Mouse (Mus musculus): Measurements from ENCODE around the gene Fbln5.

Gene Fbln5

DNA sequence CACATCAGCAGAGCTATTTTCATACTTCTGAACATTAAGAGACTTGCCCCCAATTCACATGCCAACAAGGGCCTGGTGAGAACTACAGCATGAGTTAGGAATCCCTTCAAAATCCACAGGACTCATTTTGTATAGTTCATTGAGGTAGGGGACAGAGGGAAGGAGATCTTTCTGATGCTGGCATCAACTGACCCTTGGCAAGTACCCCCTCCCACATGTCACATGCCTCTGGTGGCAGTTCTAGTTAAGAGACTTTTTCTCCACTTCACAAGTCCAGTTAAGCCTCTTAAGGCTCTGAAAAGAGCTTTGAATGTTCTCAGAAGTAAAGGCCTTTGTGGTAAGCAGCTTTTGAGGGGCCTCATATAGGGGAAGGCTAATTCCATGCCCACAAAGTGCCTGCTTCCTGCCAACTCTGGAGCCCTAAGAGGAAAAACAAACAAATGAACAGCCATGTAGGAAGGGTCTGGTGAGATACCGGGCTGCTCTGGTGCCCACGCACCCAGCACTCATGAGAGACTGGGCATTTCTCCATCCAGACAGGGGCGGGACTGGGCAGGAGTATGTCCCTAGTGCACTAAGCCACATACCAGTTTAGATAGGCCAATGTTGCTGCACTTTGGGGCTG, 52.5 kb downstream of the Fbln5 start:
- H3K4me3 ChIP-seq (replicated peaks; ENCODE audit: low read length), result no peak overlapping the region
- no peaks in the 10 kb centered on the region for H3K4me1 ChIP-seq (replicated peaks; ENCODE audit: low read depth, low read length)
- H3K27me3 ChIP-seq (ENCODE audit: insufficient read depth, low read length), result no peaks in the 10 kb centered on the region
- no peaks in the 10 kb centered on the region for H3K36me3 ChIP-seq (ENCODE audit: insufficient read depth, low read length)
- TF ChIP-seq CTCF (conservative IDR thresholded peaks at IDR 0.05; ENCODE audit: low read length) (no peak), NANOG (IDR thresholded peaks at IDR 0.05; ENCODE audit: borderline replicate concordance, low read length) (no peak), POU5F1 (IDR thresholded peaks at IDR 0.05; ENCODE audit: borderline replicate concordance, low read length) (no peak)
- H3K9me3 ChIP-seq (ENCODE audit: low read length), result no peaks in the 10 kb centered on the region; the same call in 1 of the 2 replicates

DNA sequence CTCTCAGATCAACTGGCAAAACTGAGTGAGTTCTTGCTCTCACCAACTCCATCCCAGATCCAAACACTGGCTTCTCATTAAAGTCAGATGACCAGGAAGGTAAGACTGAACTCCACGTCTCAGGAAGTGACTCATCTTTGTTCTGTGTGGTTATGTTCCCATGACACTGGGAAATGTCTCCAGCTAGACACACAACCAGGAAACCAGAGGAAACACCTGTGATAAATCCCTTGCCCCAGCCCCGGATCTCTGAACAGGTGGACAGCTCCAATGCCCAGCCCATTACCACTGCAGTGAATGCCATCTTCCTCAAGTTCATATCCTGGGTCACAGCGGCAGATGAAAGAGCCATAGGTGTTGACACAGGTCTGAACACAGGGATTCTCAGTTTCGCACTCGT, 54.0 kb downstream of the Fbln5 start:
- H3K4me3 ChIP-seq (replicated peaks; ENCODE audit: low read length), result no peak overlapping the region
- no peaks in the 10 kb centered on the region for H3K27me3 ChIP-seq (ENCODE audit: insufficient read depth, low read length)
- H3K36me3 ChIP-seq (ENCODE audit: insufficient read depth, low read length), result no peaks in the 10 kb centered on the region
- TF ChIP-seq CTCF (conservative IDR thresholded peaks at IDR 0.05; ENCODE audit: low read length) (no peak), POU5F1 (IDR thresholded peaks at IDR 0.05; ENCODE audit: borderline replicate concordance, low read length) (no peak), NANOG (IDR thresholded peaks at IDR 0.05; ENCODE audit: borderline replicate concordance, low read length) (no peak)
- no peaks in the 10 kb centered on the region; the same call in 1 of the 2 replicates for H3K9me3 ChIP-seq (ENCODE audit: low read length)
- no peaks in the 10 kb centered on the region for H3K4me1 ChIP-seq (replicated peaks; ENCODE audit: low read depth, low read length)

GRCm38 (mm10) chr12:101763065-101763464, 55.8 kb downstream of the Fbln5 start:
- no peaks in the 10 kb centered on the region for H3K4me1 ChIP-seq (replicated peaks; ENCODE audit: low read depth, low read length)
- no peaks in the 10 kb centered on the region for H3K27me3 ChIP-seq (ENCODE audit: insufficient read depth, low read length)
- no peak overlapping the region for H3K4me3 ChIP-seq (replicated peaks; ENCODE audit: low read length)
- no peaks in the 10 kb centered on the region for H3K36me3 ChIP-seq (ENCODE audit: insufficient read depth, low read length)
- TF ChIP-seq CTCF (conservative IDR thresholded peaks at IDR 0.05; ENCODE audit: low read length) (no peak), POU5F1 (IDR thresholded peaks at IDR 0.05; ENCODE audit: borderline replicate concordance, low read length) (no peak)
- no peaks in the 10 kb centered on the region; the same call in 1 of the 2 replicates for H3K9me3 ChIP-seq (ENCODE audit: low read length)

DNA sequence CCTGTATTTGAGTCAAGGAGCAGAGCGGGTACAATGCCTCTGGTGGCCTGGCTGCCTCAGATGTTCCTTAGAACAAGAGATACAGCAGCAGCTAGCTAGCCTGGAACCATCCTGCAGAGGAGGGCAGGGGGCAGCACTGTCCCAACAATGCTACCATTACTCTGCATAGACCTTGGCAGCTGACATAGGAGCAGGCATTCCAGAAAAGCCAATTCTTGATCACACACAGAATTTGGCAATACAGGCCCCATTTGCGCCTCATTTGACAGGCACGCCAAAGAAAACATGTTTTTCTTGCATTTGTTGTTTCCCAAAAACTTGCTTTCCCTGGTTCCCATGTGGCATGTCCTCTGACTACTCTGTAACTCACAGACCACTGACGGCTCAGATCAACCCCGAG, 56.8 kb downstream of the Fbln5 start:
- H3K36me3 ChIP-seq (ENCODE audit: insufficient read depth, low read length), result no peaks in the 10 kb centered on the region

GRCm38 (mm10) chr12:101759440-101760045, 59.3 kb downstream of the Fbln5 start:
- H3K4me1 ChIP-seq (replicated peaks; ENCODE audit: low read depth, low read length), result no peaks in the 10 kb centered on the region
- TF ChIP-seq CTCF (conservative IDR thresholded peaks at IDR 0.05; ENCODE audit: low read length), result no peak
- no peak for TF ChIP-seq POU5F1 (IDR thresholded peaks at IDR 0.05; ENCODE audit: borderline replicate concordance, low read length)
- no peak for TF ChIP-seq NANOG (IDR thresholded peaks at IDR 0.05; ENCODE audit: borderline replicate concordance, low read length)
- no peaks in the 10 kb centered on the region for H3K36me3 ChIP-seq (ENCODE audit: insufficient read depth, low read length)
- no peaks in the 10 kb centered on the region; the same call in 1 of the 2 replicates for H3K9me3 ChIP-seq (ENCODE audit: low read length)
- no peaks in the 10 kb centered on the region for H3K27me3 ChIP-seq (ENCODE audit: insufficient read depth, low read length)
- H3K4me3 ChIP-seq (replicated peaks; ENCODE audit: low read length), result no peak overlapping the region

More for the DNA sequence above, 56.8 kb downstream of the Fbln5 start:
- TF ChIP-seq CTCF (conservative IDR thresholded peaks at IDR 0.05; ENCODE audit: low read length), result no peak
- TF ChIP-seq POU5F1 (IDR thresholded peaks at IDR 0.05; ENCODE audit: borderline replicate concordance, low read length), result no peak
- TF ChIP-seq NANOG (IDR thresholded peaks at IDR 0.05; ENCODE audit: borderline replicate concordance, low read length), result no peak
- Histone ChIP-seq H3K4me3 (replicated peaks; ENCODE audit: low read length) (no peak overlapping the region), H3K4me1 (replicated peaks; ENCODE audit: low read depth, low read length) (no peaks in the 10 kb centered on the region), H3K27me3 (ENCODE audit: insufficient read depth, low read length) (no peaks in the 10 kb centered on the region), H3K9me3 (ENCODE audit: low read length) (no peaks in the 10 kb centered on the region; the same call in 1 of the 2 replicates)

DNA sequence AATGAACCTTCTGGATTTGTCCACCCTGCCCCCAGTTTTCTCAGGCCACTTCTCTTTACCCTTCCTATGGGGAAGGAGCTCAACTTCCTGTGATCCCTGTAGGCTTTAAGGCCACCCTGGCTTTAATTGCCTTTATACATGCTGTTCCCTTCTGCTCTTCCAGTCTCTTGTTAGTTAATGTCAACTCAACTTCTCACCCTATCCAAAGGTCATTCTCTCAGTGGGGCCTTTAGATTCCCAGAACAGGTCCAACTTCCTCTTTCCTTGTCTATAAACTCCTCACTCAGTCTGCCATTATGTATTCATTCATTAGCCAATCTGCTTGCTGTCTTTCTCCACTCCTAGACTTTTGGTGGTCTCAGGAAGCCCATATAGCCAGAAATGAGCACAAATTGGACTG, 60.2 kb downstream of the Fbln5 start:
- H3K27me3 ChIP-seq (ENCODE audit: insufficient read depth, low read length), result no peaks in the 10 kb centered on the region
- no peaks in the 10 kb centered on the region; the same call in 1 of the 2 replicates for H3K9me3 ChIP-seq (ENCODE audit: low read length)
- no peaks in the 10 kb centered on the region for H3K36me3 ChIP-seq (ENCODE audit: insufficient read depth, low read length)
- TF ChIP-seq NANOG (IDR thresholded peaks at IDR 0.05; ENCODE audit: borderline replicate concordance, low read length) (no peak), CTCF (conservative IDR thresholded peaks at IDR 0.05; ENCODE audit: low read length) (no peak), POU5F1 (IDR thresholded peaks at IDR 0.05; ENCODE audit: borderline replicate concordance, low read length) (no peak)
- no peak overlapping the region for H3K4me3 ChIP-seq (replicated peaks; ENCODE audit: low read length)
- H3K4me1 ChIP-seq (replicated peaks; ENCODE audit: low read depth, low read length), result no peaks in the 10 kb centered on the region

- no peaks in the 10 kb centered on the region for H3K36me3 ChIP-seq (ENCODE audit: insufficient read depth, low read length)
- no peaks in the 10 kb centered on the region for H3K4me1 ChIP-seq (replicated peaks; ENCODE audit: low read depth, low read length)
- TF ChIP-seq CTCF (conservative IDR thresholded peaks at IDR 0.05; ENCODE audit: low read length) (no peak), NANOG (IDR thresholded peaks at IDR 0.05; ENCODE audit: borderline replicate concordance, low read length) (no peak), POU5F1 (IDR thresholded peaks at IDR 0.05; ENCODE audit: borderline replicate concordance, low read length) (no peak)
- peaks cover 2% of the 10 kb centered on the region for H3K9me3 ChIP-seq (ENCODE audit: low read length)
- H3K27me3 ChIP-seq (ENCODE audit: insufficient read depth, low read length), result no peaks in the 10 kb centered on the region
- H3K4me3 ChIP-seq (replicated peaks; ENCODE audit: low read length), result no peak overlapping the region
Observed at GRCm38 (mm10) chr12:101742375-101742774, 76.5 kb downstream of the Fbln5 start.

DNA sequence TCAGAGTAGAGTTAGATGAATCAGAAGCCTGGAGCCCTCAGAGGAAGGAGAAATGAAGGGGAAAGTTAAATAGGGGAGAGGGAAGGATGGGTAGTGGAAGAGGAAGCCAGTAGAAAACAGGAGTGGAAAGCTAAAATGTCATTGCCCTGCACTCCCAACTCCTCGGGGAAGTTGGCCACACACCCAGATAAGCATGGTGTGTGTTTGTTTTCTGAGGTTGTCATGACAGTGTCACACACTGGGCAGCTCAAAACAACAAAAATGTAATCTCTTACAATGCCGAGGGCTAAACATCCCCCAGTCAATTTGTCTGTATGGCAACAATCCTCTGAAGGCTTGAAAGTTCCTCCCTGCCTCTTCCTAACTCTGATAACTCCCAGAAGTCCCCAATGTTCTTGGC, 78.4 kb downstream of the Fbln5 start:
- Histone ChIP-seq H3K4me1 (replicated peaks; ENCODE audit: low read depth, low read length) (no peaks in the 10 kb centered on the region), H3K9me3 (ENCODE audit: low read length) (peaks cover 21% of the 10 kb centered on the region), H3K36me3 (ENCODE audit: insufficient read depth, low read length) (no peaks in the 10 kb centered on the region), H3K27me3 (ENCODE audit: insufficient read depth, low read length) (no peaks in the 10 kb centered on the region), H3K4me3 (replicated peaks; ENCODE audit: low read length) (no peak overlapping the region)
- TF ChIP-seq CTCF (conservative IDR thresholded peaks at IDR 0.05; ENCODE audit: low read length) (no peak), POU5F1 (IDR thresholded peaks at IDR 0.05; ENCODE audit: borderline replicate concordance, low read length) (no peak)

GRCm38 (mm10) chr12:101740045-101740444, 78.8 kb downstream of the Fbln5 start:
- Histone ChIP-seq H3K9me3 (ENCODE audit: low read length) (peaks cover 23% of the 10 kb centered on the region), H3K27me3 (ENCODE audit: insufficient read depth, low read length) (no peaks in the 10 kb centered on the region), H3K4me1 (replicated peaks; ENCODE audit: low read depth, low read length) (no peaks in the 10 kb centered on the region), H3K4me3 (replicated peaks; ENCODE audit: low read length) (no peak overlapping the region), H3K36me3 (ENCODE audit: insufficient read depth, low read length) (no peaks in the 10 kb centered on the region)
- no peak for TF ChIP-seq POU5F1 (IDR thresholded peaks at IDR 0.05; ENCODE audit: borderline replicate concordance, low read length)

Data from E14TG2a.4 (cell line).